In the genomic region with DNA sequence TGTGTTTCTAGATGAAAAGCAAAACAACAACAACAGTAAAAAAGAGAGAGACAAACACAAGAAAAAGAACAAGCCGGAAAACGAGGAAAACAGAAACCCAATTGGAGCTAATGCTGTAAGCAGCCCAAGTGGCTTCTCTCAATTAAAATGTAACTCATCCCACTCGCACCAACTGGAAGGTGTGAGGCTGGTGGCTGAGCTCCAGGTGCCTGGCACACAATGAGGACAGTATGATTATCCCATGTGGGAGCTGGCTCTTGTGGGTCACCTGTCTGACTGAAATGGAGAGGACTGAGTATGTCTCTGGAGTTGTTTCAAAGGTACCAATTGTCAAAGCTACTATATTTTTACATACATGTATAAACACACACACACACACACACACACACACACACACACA, we compare ENCODE assay signal across 16 mouse cellular contexts. TPM values are rescaled to one million over a fixed set of nuclear protein-coding genes. Genes with fewer than 3 reads are reported as not detected.
A peak's percentile ranks its signal among the peaks of the same experiment; 100 is the strongest.
DNase-seq lines count a peak whose midpoint lies in the region; ATAC-seq and TF ChIP-seq lines count a peak whose summit lies in the region.
"Had no signal": no experiment of that assay in that cellular context is flagged by ENCODE, and none has a peak within 500 bp of the region (broad histone marks: within the 10 kb centered on the region; RNA-seq: fewer than 3 reads in every experiment).

No protein-coding gene starts in this region.

- 66% methylated on average over 3 of the region's 3 CpGs for WGBS in forebrain, embryonic 13.5 days
- WGBS in forebrain, embryonic 16.5 days = 39% methylated on average over 3 of the region's 3 CpGs
- 81% methylated on average over 3 of the region's 3 CpGs for WGBS in hindbrain, embryonic 15.5 days
- 88% methylated on average over 3 of the region's 3 CpGs for WGBS in hindbrain, embryonic 12.5 days
- WGBS in midbrain, embryonic 13.5 days = 80% methylated on average over 3 of the region's 3 CpGs
- WGBS in midbrain, embryonic 16.5 days = 75% methylated on average over 3 of the region's 3 CpGs
- 76% methylated on average over 3 of the region's 3 CpGs for WGBS in limb, embryonic 14.5 days

- peaks cover 27% of the 10 kb centered on the region for H3K4me1 ChIP-seq in forebrain, embryonic 13.5 days
- H3K4me1 ChIP-seq in forebrain, embryonic 16.5 days (replicated peaks; ENCODE audit: control insufficient read depth, insufficient read depth, low read length) = peaks cover 21% of the 10 kb centered on the region
- H3K4me1 ChIP-seq in hindbrain, embryonic 15.5 days (replicated peaks) = peaks cover 14% of the 10 kb centered on the region; the same call in 1 of the 2 replicates
- 0 out of 2 replicates have a peak, but pooled peaks cover 2% of the 10 kb centered on the region for H3K4me1 ChIP-seq in hindbrain, embryonic 12.5 days
- H3K4me1 ChIP-seq in midbrain, embryonic 13.5 days (replicated peaks) = peaks cover 13% of the 10 kb centered on the region
- no peaks in the 10 kb centered on the region; the same call in 1 of the 2 replicates for H3K4me1 ChIP-seq in midbrain, embryonic 16.5 days (ENCODE audit: control insufficient read depth, insufficient read depth, low read length)
- H3K4me1 ChIP-seq in limb, embryonic 14.5 days (ENCODE audit: control insufficient read depth, insufficient read depth, low read length) = 0 out of 2 replicates have a peak, but pooled peaks cover under 1% of the 10 kb centered on the region
- H3K4me1 ChIP-seq: embryonic facial prominence, embryonic 10.5 days had no signal

- H3K4me2 ChIP-seq in forebrain, embryonic 13.5 days = no peak overlapping the region
- H3K4me2 ChIP-seq in forebrain, embryonic 16.5 days (ENCODE audit: low read length) = no peak overlapping the region
- no peak overlapping the region for H3K4me2 ChIP-seq in hindbrain, embryonic 15.5 days
- no peak overlapping the region for H3K4me2 ChIP-seq in hindbrain, embryonic 12.5 days (replicated peaks)
- no peak overlapping the region for H3K4me2 ChIP-seq in midbrain, embryonic 13.5 days (replicated peaks)
- no peak overlapping the region for H3K4me2 ChIP-seq in midbrain, embryonic 16.5 days (ENCODE audit: low read length)
- no peak overlapping the region for H3K4me2 ChIP-seq in limb, embryonic 14.5 days (replicated peaks; ENCODE audit: low read depth, low read length, severe bottlenecking)

- H3K36me3 ChIP-seq in forebrain, embryonic 13.5 days (ENCODE audit: poor library complexity, severe bottlenecking) = peaks cover 5% of the 10 kb centered on the region
- no peaks in the 10 kb centered on the region for H3K36me3 ChIP-seq in forebrain, embryonic 16.5 days (ENCODE audit: control insufficient read depth, insufficient read depth)
- H3K36me3 ChIP-seq in hindbrain, embryonic 15.5 days = no peaks in the 10 kb centered on the region
- 0 out of 2 replicates have a peak, but pooled peaks cover 6% of the 10 kb centered on the region for H3K36me3 ChIP-seq in hindbrain, embryonic 12.5 days
- peaks cover 2% of the 10 kb centered on the region for H3K36me3 ChIP-seq in midbrain, embryonic 13.5 days
- no peaks in the 10 kb centered on the region for H3K36me3 ChIP-seq in midbrain, embryonic 16.5 days (ENCODE audit: control insufficient read depth, insufficient read depth, low read length)
- peaks cover 10% of the 10 kb centered on the region; the same call in 1 of the 2 replicates for H3K36me3 ChIP-seq in limb, embryonic 14.5 days (ENCODE audit: control insufficient read depth, insufficient read depth, low read length)

- H3K9me3 ChIP-seq in forebrain, embryonic 13.5 days (replicated peaks) = no peaks in the 10 kb centered on the region
- no peaks in the 10 kb centered on the region for H3K9me3 ChIP-seq in forebrain, embryonic 16.5 days (ENCODE audit: control insufficient read depth, low read length)
- no peaks in the 10 kb centered on the region for H3K9me3 ChIP-seq in hindbrain, embryonic 15.5 days
- no peaks in the 10 kb centered on the region for H3K9me3 ChIP-seq in hindbrain, embryonic 12.5 days (replicated peaks)
- H3K9me3 ChIP-seq in midbrain, embryonic 13.5 days = no peaks in the 10 kb centered on the region
- H3K9me3 ChIP-seq in midbrain, embryonic 16.5 days (replicated peaks; ENCODE audit: control insufficient read depth, low read length, poor library complexity, severe bottlenecking) = no peaks in the 10 kb centered on the region
- H3K9me3 ChIP-seq in limb, embryonic 14.5 days (ENCODE audit: control insufficient read depth, low read length) = no peaks in the 10 kb centered on the region
- H3K9me3 ChIP-seq: embryonic facial prominence, embryonic 10.5 days had no signal

- no peak overlapping the region for H3K4me3 ChIP-seq in forebrain, embryonic 13.5 days
- H3K4me3 ChIP-seq in forebrain, embryonic 16.5 days (replicated peaks; ENCODE audit: low read length) = no peak overlapping the region
- no peak overlapping the region for H3K4me3 ChIP-seq in hindbrain, embryonic 15.5 days
- H3K4me3 ChIP-seq in hindbrain, embryonic 12.5 days = no peak overlapping the region
- no peak overlapping the region for H3K4me3 ChIP-seq in midbrain, embryonic 13.5 days (replicated peaks)
- H3K4me3 ChIP-seq in midbrain, embryonic 16.5 days (ENCODE audit: low read depth, low read length) = no peak overlapping the region
- no peak overlapping the region for H3K4me3 ChIP-seq in limb, embryonic 14.5 days (replicated peaks; ENCODE audit: low read length)
- H3K4me3 ChIP-seq: embryonic facial prominence, embryonic 10.5 days had no signal

- ATAC-seq in forebrain, embryonic 13.5 days = no peak
- no peak for ATAC-seq in forebrain, embryonic 16.5 days
- ATAC-seq in hindbrain, embryonic 15.5 days (ENCODE audit: low FRiP score, low read depth) = no peak
- no peak for ATAC-seq in hindbrain, embryonic 12.5 days (ENCODE audit: low FRiP score)
- no peak for ATAC-seq in midbrain, embryonic 13.5 days
- no peak for ATAC-seq in midbrain, embryonic 16.5 days
- no peak for ATAC-seq in limb, embryonic 14.5 days (ENCODE audit: low FRiP score, low read depth)
- ATAC-seq: intestine, embryonic 16.5 days had no signal

- no peak overlapping the region for H3K9ac ChIP-seq in forebrain, embryonic 13.5 days
- H3K9ac ChIP-seq in forebrain, embryonic 16.5 days (replicated peaks; ENCODE audit: low read depth, low read length) = no peak overlapping the region
- H3K9ac ChIP-seq in hindbrain, embryonic 15.5 days = no peak overlapping the region
- no peak overlapping the region for H3K9ac ChIP-seq in hindbrain, embryonic 12.5 days
- no peak overlapping the region for H3K9ac ChIP-seq in midbrain, embryonic 13.5 days (replicated peaks)
- no peak overlapping the region for H3K9ac ChIP-seq in midbrain, embryonic 16.5 days (ENCODE audit: low read depth, low read length)
- 0 out of 2 replicates have a peak overlapping the region, but pooled peaks have one; percentile 18 for H3K9ac ChIP-seq in limb, embryonic 14.5 days (ENCODE audit: low read depth, low read length, severe bottlenecking)

- H3K27ac ChIP-seq in forebrain, embryonic 13.5 days = peak overlapping the region; percentile 60
- no peak overlapping the region for H3K27ac ChIP-seq in forebrain, embryonic 16.5 days (ENCODE audit: low read length)
- H3K27ac ChIP-seq in hindbrain, embryonic 15.5 days (replicated peaks) = 0 out of 2 replicates have a peak overlapping the region, but pooled peaks have one; percentile 23
- H3K27ac ChIP-seq in hindbrain, embryonic 12.5 days = no peak overlapping the region
- H3K27ac ChIP-seq in midbrain, embryonic 13.5 days = peak overlapping the region; percentile 60
- no peak overlapping the region for H3K27ac ChIP-seq in midbrain, embryonic 16.5 days (ENCODE audit: low read length)
- H3K27ac ChIP-seq in limb, embryonic 14.5 days (replicated peaks; ENCODE audit: low read depth, low read length) = no peak overlapping the region
- H3K27ac ChIP-seq: embryonic facial prominence, embryonic 10.5 days had no signal

- H3K27me3 ChIP-seq in forebrain, embryonic 13.5 days = no peaks in the 10 kb centered on the region
- H3K27me3 ChIP-seq in forebrain, embryonic 16.5 days (replicated peaks; ENCODE audit: control insufficient read depth, insufficient read depth, low read length) = no peaks in the 10 kb centered on the region
- H3K27me3 ChIP-seq in hindbrain, embryonic 15.5 days = no peaks in the 10 kb centered on the region
- no peaks in the 10 kb centered on the region for H3K27me3 ChIP-seq in hindbrain, embryonic 12.5 days
- H3K27me3 ChIP-seq in midbrain, embryonic 13.5 days = no peaks in the 10 kb centered on the region
- H3K27me3 ChIP-seq in midbrain, embryonic 16.5 days (ENCODE audit: control insufficient read depth, insufficient read depth, low read depth, low read length) = no peaks in the 10 kb centered on the region
- H3K27me3 ChIP-seq in limb, embryonic 14.5 days (ENCODE audit: control insufficient read depth, insufficient read depth, low read length) = no peaks in the 10 kb centered on the region

- no peak for TF ChIP-seq POLR2A in limb, embryonic 14.5 days (IDR thresholded peaks at IDR 0.05; ENCODE audit: borderline replicate concordance, extremely low read depth, insufficient read depth, insufficient read length)

- no peak for DNase-seq in limb, embryonic 14.5 days (ENCODE audit: low spot score)
- DNase-seq in lung, postnatal 4 days = no peak
- DNase-seq: adrenal gland, postnatal 25 days; gastrocnemius, postnatal 14 days; layer of hippocampus, adult 9-11 months; lung, adult 18-20 months; right cerebral cortex, postnatal 4 days; thymus, postnatal 25 days had no signal

RNA-seq across cellular contexts. Expression of a gene that starts 41.5 kb away (rescaled TPM):
- 146 and 153 TPM in 2 replicates for polyA plus RNA-seq in forebrain, embryonic 13.5 days (2015; fragmentation: Nextera tagmentation; extraction: Ambion mirVana)
- 97.8 and 125 TPM in 2 replicates for polyA plus RNA-seq in forebrain, embryonic 16.5 days (2015; fragmentation: Nextera tagmentation; extraction: Ambion mirVana)
- 67.1 and 73.3 TPM in 2 replicates for polyA plus RNA-seq in hindbrain, embryonic 15.5 days (2015; fragmentation: Nextera tagmentation; extraction: Ambion mirVana)
- 159 TPM in 2 replicates for polyA plus RNA-seq in hindbrain, embryonic 12.5 days (2016; fragmentation: Nextera tagmentation; extraction: Ambion mirVana)
- polyA plus RNA-seq in midbrain, embryonic 13.5 days (2015; fragmentation: Nextera tagmentation; extraction: Ambion mirVana) = 95.1 and 108 TPM in 2 replicates
- 49.2 and 55.6 TPM in 2 replicates for polyA plus RNA-seq in midbrain, embryonic 16.5 days (2015; fragmentation: Nextera tagmentation; extraction: Ambion mirVana)
- polyA plus RNA-seq in limb, embryonic 14.5 days (2012; rRNA removed) = 68.0 and 72.1 TPM in 2 replicates
- 88.2 and 98.9 TPM in 2 replicates for polyA plus RNA-seq in limb, embryonic 14.5 days (2014; fragmentation: Nextera tagmentation; extraction: Ambion mirVana)

Comparison
In these comparisons a context has a peak if more than half of its experiments do, and no peak if none do; other contexts are left out.
1. H3K27ac ChIP-seq: peak in forebrain, embryonic 13.5 days (single experiment), hindbrain, embryonic 15.5 days (single experiment) and midbrain, embryonic 13.5 days (single experiment); none in forebrain, embryonic 16.5 days (single experiment), hindbrain, embryonic 12.5 days (single experiment), midbrain, embryonic 16.5 days (single experiment) and limb, embryonic 14.5 days (single experiment).